Mouse (Mus musculus): ENCODE measurements around the gene Frmd4a.

The Frmd4a gene

DNA sequence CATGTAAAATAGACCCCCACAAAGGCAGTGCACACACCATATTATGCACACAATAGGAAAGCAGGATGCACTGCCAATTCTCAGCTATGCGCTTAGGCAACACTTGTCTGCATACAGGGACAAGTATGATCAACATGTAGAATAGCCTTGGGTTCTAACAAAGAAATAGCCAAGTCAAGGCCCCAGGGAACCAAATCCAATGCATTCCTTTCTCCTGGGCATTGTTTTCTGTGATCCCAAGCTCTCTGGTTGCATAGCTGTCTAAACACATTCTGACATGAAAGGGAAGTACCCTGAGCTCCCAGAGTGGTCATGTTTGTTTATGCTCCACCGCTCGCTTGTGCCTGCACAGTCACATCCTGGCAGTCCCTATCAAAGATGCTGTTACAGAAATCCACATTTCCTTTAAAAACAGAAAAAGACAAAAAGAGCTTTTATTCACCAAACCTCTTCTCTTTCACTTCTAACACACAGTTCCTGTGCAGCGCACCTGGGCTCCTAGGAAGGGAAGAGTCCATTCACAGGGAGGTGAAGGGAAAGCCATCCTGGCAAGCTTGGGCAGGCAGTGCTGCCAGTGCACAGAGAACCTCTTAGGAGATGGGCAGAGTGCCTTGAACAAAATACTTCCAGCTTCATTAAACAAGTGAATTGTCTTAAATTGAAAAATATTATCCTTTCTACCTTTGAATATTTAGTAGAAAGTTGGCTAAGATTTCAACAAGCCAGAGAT, 124.9 kb downstream of the Frmd4a start:
- DNase-seq, result no peak

GRCm38 (mm10) chr2:4144424-4144823, 126.9 kb downstream of the Frmd4a start:
- DNase-seq, result no peak

DNA sequence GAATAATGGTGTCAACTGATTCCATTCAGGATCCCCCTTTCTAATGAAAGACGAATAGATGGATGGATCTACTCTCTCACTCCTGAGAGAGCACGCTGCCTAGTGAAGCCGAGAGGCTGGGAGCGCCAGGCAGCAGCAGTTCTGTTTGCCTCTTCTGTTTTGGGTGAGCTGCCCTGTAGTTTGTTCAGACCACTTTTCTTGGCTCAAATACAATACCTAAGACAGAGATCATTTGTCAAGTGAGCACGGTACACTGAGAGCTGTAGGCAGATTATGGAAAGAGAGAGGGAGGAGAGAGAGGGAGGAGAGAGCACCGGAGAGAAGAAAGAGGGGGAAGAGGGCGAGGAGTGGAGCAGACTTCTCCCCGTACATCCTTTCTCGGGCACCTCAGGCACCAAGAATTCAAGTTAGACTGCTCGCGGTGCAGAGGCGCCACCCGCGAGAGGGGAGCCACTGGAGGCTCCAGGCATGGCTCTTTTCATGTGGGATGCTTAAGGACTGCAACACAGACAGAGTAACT, 135.1 kb downstream of the Frmd4a start:
- no peak for DNase-seq

DNA sequence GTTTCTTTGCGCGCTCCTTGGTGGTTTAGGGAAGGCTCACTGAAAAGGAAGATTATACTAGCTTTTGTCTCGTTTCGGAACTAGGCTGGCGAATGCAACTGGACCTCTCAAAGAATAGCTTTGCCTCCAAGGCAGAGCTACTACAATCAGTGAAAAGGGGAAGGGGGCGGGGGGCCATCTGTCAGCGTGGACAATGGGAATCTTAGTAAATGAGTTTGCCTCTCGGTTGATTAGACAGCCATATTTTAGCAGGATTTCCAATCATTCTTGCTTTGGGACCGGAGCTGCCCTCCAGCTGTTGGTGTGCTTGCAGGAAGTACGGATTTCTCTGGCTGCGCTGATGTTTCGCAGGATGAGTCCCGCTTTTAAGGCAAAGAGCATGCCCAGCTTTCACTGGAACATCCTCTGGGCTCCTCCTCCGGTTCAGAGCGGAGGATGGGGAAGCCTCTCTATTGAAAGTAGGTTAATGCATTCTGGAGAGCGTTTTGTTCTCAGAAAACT, 135.7 kb downstream of the Frmd4a start:
- DNase-seq, result no peak

- no peak for DNase-seq
Measured at GRCm38 (mm10) chr2:4154036-4154653, 136.6 kb downstream of the Frmd4a start.

- no peak for DNase-seq
Measured at GRCm38 (mm10) chr2:4154654-4155047, 137.1 kb downstream of the Frmd4a start.

GRCm38 (mm10) chr2:4155406-4155805, 137.9 kb downstream of the Frmd4a start:
- no peak for DNase-seq

- DNase-seq, result no peak
Measured at GRCm38 (mm10) chr2:4156511-4156910, 139.0 kb downstream of the Frmd4a start.

- DNase-seq, result no peak
Measured at GRCm38 (mm10) chr2:4157396-4157795, 139.9 kb downstream of the Frmd4a start.

DNA sequence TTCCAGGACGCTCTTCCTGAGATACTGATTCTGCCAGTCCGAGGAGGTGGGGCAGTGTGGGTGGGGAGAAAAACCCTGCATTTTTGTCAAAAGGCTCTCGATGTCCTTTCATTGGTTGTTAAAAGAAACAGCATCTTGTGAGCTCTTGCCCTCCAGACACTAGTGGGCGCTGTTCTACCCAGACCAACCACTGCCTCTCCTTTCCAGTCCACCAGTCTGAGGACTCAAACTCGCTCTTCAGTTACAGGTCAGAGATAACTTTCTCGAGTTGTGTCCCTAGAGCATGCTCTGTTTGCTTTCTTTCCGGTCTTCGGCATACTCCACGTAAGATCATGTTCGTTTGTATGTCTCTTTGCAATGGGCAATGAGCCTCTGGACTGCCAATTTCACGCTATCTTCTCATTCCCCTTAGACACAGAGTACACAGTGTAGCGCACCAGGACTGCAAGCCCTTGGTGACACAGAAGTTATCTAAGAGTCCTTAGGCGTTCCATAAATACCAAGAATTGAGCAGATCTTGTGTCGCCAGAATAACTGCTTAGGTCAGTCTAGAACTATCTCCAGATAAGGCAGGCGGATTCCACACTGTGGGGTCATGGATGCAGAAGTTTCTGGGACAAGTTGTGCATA, 142.2 kb downstream of the Frmd4a start:
- no peak for DNase-seq

GRCm38 (mm10) chr2:4166191-4166590, 148.7 kb downstream of the Frmd4a start:
- no peak for DNase-seq

GRCm38 (mm10) chr2:4167131-4167530, 149.6 kb downstream of the Frmd4a start:
- no peak for DNase-seq

DNA sequence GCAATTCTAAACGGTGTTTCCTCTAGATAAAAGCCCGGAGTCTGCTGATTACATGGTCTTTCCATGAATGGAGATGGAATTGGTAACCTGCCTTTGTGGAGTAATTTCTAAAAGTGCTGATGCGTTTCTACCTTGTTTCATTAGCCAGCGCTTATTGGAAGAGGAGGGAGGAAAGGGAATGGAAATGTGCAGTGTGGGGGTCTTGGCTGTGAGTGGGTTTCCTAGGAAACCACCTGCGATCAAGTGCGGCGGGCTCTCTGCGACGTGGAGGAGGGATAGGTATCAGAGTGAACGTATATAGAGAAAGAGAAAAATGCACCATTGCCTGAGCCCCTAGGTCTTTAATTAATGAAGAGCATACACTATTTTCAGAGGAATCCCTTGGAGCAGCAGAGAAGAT, 152.2 kb downstream of the Frmd4a start:
- no peak for DNase-seq

DNA sequence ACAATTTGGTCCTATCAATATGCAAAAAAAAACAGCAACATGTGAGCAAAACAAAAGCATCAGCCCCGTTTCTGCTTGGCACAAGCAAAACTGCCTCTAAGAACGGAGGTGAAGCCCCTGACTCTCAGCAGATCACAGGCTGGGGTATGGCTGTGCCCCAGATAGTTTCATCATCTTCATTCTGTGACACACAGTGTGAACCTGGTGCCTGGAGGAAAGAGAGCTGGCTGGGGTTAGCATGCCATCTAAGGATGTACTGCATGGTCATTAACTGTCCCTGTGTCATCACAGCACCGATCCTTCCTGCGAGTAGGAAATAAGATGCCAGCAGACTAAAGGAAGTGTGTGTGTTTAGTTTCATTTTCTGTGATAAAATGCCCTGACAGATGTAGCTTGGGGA, 152.7 kb downstream of the Frmd4a start:
- DNase-seq, result no peak

GRCm38 (mm10) chr2:4184991-4185390, 167.5 kb downstream of the Frmd4a start:
- DNase-seq, result no peak

DNA sequence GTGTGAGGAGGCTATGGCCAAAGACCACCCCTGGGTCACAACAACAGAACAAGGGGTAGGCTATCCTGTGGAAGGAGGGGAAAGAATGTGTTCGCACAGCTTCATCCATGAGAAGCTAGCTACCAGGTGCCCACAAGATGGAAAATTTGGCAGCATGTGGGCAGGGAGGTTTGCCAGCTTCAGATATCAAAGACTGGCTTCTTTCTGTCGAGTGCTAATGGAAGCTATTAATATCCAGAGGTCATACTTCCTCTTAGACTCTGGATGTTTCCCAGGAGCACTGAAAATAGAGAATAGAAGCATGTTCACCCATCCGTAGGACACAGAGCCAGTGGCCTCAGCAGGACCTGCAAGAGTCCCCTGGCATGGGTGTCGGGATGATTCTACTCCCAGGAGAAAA, 170.0 kb downstream of the Frmd4a start:
- no peak for DNase-seq

DNA sequence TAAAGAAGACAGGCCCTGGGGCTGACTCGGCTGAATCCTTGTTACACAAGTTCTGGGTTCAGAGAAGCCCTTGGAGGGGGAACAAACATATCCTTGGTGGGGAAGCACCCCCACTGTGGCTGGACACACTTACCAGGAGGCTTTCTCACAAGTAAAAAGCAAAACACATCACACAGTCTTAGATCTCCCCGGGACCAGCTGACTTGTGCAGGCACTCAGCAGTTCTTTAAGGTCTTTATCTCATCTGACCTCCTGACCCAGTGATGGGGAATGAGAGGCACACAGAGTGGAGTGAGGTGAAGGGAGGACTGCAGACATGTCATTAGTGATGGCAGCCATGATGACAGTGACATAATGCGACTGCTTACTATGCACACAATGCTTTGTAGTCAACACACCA, 170.8 kb downstream of the Frmd4a start:
- no peak for DNase-seq

GRCm38 (mm10) chr2:4190345-4190744, 172.8 kb downstream of the Frmd4a start:
- no peak for DNase-seq

DNA sequence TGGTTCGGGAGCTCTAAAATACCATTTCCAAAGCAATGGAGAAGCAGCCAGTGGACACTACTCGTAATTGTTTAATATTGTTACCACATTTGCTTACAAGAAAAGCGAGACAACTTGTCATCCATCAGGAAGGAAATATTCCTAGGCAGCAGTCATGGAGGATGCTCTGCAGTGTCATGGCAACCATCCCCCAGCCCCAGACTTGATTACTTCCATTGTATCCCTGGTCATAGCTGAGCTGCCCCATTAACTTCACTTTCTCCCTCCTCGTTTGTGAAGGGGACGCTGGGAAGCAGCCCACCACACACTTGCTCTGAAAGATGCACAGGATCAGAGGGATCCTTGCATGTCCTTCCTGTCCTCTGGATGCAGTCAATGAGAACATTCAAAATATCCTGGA, 173.5 kb downstream of the Frmd4a start:
- DNase-seq, result no peak

GRCm38 (mm10) chr2:4193206-4193605, 175.7 kb downstream of the Frmd4a start:
- DNase-seq, result no peak

GRCm38 (mm10) chr2:4194324-4195014, 177.0 kb downstream of the Frmd4a start:
- no peak for DNase-seq

DNA sequence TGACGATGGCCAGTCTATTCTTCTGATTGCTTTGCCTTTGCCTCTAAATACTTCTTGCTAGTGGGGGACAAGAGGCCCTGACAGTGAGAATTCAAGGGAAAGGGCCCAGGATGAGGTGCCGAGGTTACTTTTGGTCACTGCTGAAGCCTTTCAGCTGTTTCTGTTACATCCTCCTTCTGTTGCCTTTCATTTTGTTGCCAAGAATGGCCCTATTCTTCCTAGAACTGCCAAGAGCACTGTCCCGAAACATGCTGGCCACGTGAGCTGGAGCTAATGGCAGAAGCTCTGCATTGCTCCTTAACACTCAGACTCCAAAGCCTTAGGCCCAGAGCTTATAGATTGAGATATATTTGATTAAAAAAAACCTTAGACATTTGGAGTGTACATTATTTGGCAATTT, 178.5 kb downstream of the Frmd4a start:
- no peak for DNase-seq

- DNase-seq, result no peak
Measured at GRCm38 (mm10) chr2:4209234-4209633, 191.7 kb downstream of the Frmd4a start.
